Mouse (Mus musculus) ES-Bruce4 (cell line): ENCODE measurements at regions not wholly inside any gene's neighbourhood (a gene's known extent, or its start where the extent isn't known, plus 50 kb on each side); places are given as distances from the start of the nearest gene placed in this dataset.

Source experiments
- CTCF ChIP-seq: IDR thresholded peaks from one replicate; pipeline ENCODE4 v1.8.1; 2011; ENCODE audit warnings: low read depth, low read length
- EP300 ChIP-seq: IDR thresholded peaks from 2 replicates; pipeline ENCODE4 v1.6.1; 2011; ENCODE audit warnings: low read depth, low read length; ENCODE audit not compliant: insufficient read depth
- POLR2A ChIP-seq: IDR thresholded peaks from one replicate; pipeline ENCODE4 v1.8.1; 2011; ENCODE audit warnings: low read length; ENCODE audit not compliant: insufficient read depth

GRCm38 (mm10) chr12:107549452-107550296 is 61.2 kb downstream of the 3110018I06Rik start:
- no peak for TF ChIP-seq CTCF
- TF ChIP-seq EP300 = no peak
- no peak for TF ChIP-seq POLR2A
